Mouse (Mus musculus): ENCODE measurements around the gene Olfr117. TPM values are rescaled to one million over a fixed set of nuclear protein-coding genes. Genes with fewer than 3 reads are reported as not detected.

Gene Olfr117
- polyA plus RNA-seq (2012; rRNA removed), result not detected in 2 replicates

GRCm38 (mm10) chr17:37663682-37664081 is at the start of gene Olfr117:
Gene Olfr117, minus strand, starts transcription at chr17:37663782.

GRCm38 (mm10) chr17:37696264-37696663 is 32.7 kb upstream of the Olfr117 start, which contains the start of gene Olfr119:
Gene Olfr119, plus strand, starts transcription at chr17:37696564.

GRCm38 (mm10) chr17:37666688-37667087 is 3.1 kb upstream of the Olfr117 start, which contains the start of gene Olfr118:
Gene Olfr118, plus strand, starts transcription at chr17:37666988.

GRCm38 (mm10) chr17:37627009-37627408 is 36.6 kb downstream of the Olfr117 start, which contains the start of the genes Olfr115 and Olfr116:
Gene Olfr115, minus strand, starts transcription at chr17:37627109.
Gene Olfr116, minus strand, starts transcription at chr17:37627199.

Other genes starting within 250 kb of the Olfr117 start
- gene Olfr108, start 218.3 kb downstream of the Olfr117 start, polyA plus RNA-seq (2012; rRNA removed), result not detected in 2 replicates
- gene Olfr109, start 204.9 kb downstream of the Olfr117 start, polyA plus RNA-seq (2012; rRNA removed), result not detected in 2 replicates
- not detected in 2 replicates for gene H2-M2, start 180.2 kb downstream of the Olfr117 start, polyA plus RNA-seq (2012; rRNA removed)
- gene Olfr110, start 171.3 kb downstream of the Olfr117 start, polyA plus RNA-seq (2012; rRNA removed), result not detected in 2 replicates
- 0.04 and 0.10 TPM in 2 replicates for gene Olfr111, start 155.8 kb downstream of the Olfr117 start, polyA plus RNA-seq (2012; rRNA removed)
- gene Olfr112, start 94.3 kb downstream of the Olfr117 start, polyA plus RNA-seq (2012; rRNA removed), result not detected in 2 replicates
- not detected in 2 replicates for gene Olfr113, start 86.1 kb downstream of the Olfr117 start, polyA plus RNA-seq (2012; rRNA removed)
- gene Olfr114, start 71.0 kb downstream of the Olfr117 start, polyA plus RNA-seq (2012; rRNA removed), result not detected in 2 replicates
- not detected in 2 replicates for gene Olfr115, start 36.7 kb downstream of the Olfr117 start, polyA plus RNA-seq (2012; rRNA removed)
- not detected in 2 replicates for gene Olfr116, start 36.6 kb downstream of the Olfr117 start, polyA plus RNA-seq (2012; rRNA removed)
- gene Olfr118, start 3.2 kb upstream of the Olfr117 start, polyA plus RNA-seq (2012; rRNA removed), result not detected in 2 replicates
- gene Olfr119, start 32.8 kb upstream of the Olfr117 start, polyA plus RNA-seq (2012; rRNA removed), result not detected in 2 replicates
- not detected in 2 replicates for gene Olfr120, start 58.0 kb upstream of the Olfr117 start, polyA plus RNA-seq (2012; rRNA removed)
- not detected in 2 replicates for gene Olfr121, start 85.1 kb upstream of the Olfr117 start, polyA plus RNA-seq (2012; rRNA removed)
- not detected in 2 replicates for gene Olfr122, start 104.8 kb upstream of the Olfr117 start, polyA plus RNA-seq (2012; rRNA removed)
- gene Olfr123, start 129.7 kb upstream of the Olfr117 start, polyA plus RNA-seq (2012; rRNA removed), result not detected in 2 replicates
- not detected in 2 replicates for gene Olfr124, start 136.1 kb upstream of the Olfr117 start, polyA plus RNA-seq (2012; rRNA removed)
- gene Olfr125, start 169.2 kb upstream of the Olfr117 start, polyA plus RNA-seq (2012; rRNA removed), result not detected in 2 replicates
- gene Olfr126, start 183.7 kb upstream of the Olfr117 start, polyA plus RNA-seq (2012; rRNA removed), result not detected in 2 replicates
- gene Olfr127, start 236.7 kb upstream of the Olfr117 start, polyA plus RNA-seq (2012; rRNA removed), result not detected in 2 replicates